Mouse (Mus musculus) R1 (cell line): ENCODE measurements at regions not wholly inside any gene's neighbourhood (a gene's known extent, or its start where the extent isn't known, plus 50 kb on each side); places are given as distances from the start of the nearest gene placed in this dataset.
A peak's percentile ranks its signal among the peaks of the same experiment; 100 is the strongest.

ENCODE experiments used
- DNase-seq: peaks from one replicate; pipeline ENCODE4 v3.0.0-alpha.2; 2018; ENCODE audit warnings: low read depth, low spot score

GRCm38 (mm10) chrX:68954687-68955086, 61.8 kb upstream of the Gm6812 start:
- DNase-seq, result no peak

- no peak for DNase-seq
These were observed 60.4 kb upstream of the Gm6812 start for GRCm38 (mm10) chrX:68953298-68953697.

- DNase-seq, result peak; percentile 11
These were observed 57.9 kb upstream of the Gm6812 start for GRCm38 (mm10) chrX:68950730-68951129.

- no peak for DNase-seq
These were observed 52.9 kb upstream of the Gm6812 start for GRCm38 (mm10) chrX:68945741-68946140.
